ENCODE assay signal across 8 mouse cellular contexts in the genomic region with DNA sequence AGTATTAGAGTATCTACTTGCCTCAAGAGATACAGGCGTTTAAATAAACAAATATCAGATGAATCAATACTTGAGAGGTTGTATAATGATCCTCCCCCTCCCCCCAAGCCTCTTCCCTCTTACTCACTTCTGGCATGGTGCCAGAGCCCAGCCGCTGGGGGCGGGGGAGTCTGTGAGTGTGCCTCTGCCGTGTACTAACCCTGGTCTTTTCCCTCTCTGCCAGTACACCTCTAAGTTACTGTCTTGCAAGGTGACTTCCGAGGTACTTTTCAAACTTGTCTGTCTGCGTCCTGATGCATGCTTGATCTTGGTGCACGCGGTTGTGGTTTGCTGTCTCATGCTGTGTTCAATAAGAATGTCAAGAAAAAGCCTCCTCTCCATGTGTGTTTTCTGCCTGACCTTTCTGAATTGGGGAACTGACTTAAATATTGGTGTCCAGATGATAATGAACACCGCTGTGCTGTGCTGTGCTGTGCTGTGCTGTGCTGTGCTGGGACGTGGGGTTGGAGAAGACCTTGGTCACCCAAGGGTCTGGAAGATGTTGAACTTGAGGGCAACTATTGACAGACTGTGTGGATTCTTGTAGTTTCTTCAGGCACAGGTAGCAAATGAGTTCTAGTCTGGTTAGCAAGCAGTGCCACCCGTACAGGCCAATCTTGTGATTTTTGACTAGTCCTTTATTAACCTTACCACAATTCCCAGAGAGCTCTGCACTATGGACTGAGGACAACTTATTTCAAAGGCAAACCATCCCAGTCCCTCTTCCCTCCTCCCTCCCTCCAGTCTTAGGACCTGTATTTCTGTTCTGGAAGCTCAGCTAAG. TPM values are rescaled to one million over a fixed set of nuclear protein-coding genes. Genes with fewer than 3 reads are reported as not detected.
DNase-seq lines count a peak whose midpoint lies in the region; ATAC-seq and TF ChIP-seq lines count a peak whose summit lies in the region.
"Had no signal": no experiment of that assay in that cellular context is flagged by ENCODE, and none has a peak within 500 bp of the region (broad histone marks: within the 10 kb centered on the region; RNA-seq: fewer than 3 reads in every experiment).

No protein-coding gene starts in this region.

- no peak for TF ChIP-seq CTCF in hindbrain, postnatal 0 days (IDR thresholded peaks at IDR 0.05; ENCODE audit: low read depth)

- peak; percentile 37 for DNase-seq in ovary, postnatal 36 days (ENCODE audit: low spot score)
- no peak for DNase-seq in ovary, adult 18-20 months (ENCODE audit: low spot score)
- peak; percentile 60 for DNase-seq in hindbrain, postnatal 0 days (ENCODE audit: low spot score)
- peak; percentile 33 for DNase-seq in splenic B cell, adult 2 months (ENCODE audit: low read depth, low spot score)
- no peak for DNase-seq in right cerebral cortex, postnatal 25 days

- no peaks in the 10 kb centered on the region for H3K27me3 ChIP-seq in forebrain, embryonic 12.5 days
- no peaks in the 10 kb centered on the region for H3K27me3 ChIP-seq in hindbrain, postnatal 0 days (ENCODE audit: insufficient read depth, low read length)
- no peaks in the 10 kb centered on the region for H3K27me3 ChIP-seq in splenic B cell, adult 2 months (ENCODE audit: control insufficient read depth, insufficient read depth, low read length, poor library complexity, severe bottlenecking)

- no peak overlapping the region for H3K4me2 ChIP-seq in forebrain, embryonic 12.5 days
- no peak overlapping the region for H3K4me2 ChIP-seq in hindbrain, postnatal 0 days (ENCODE audit: low read depth, low read length)

- 65% methylated on average over 11 of the region's 11 CpGs for WGBS in forebrain, embryonic 12.5 days
- 53% methylated on average over 11 of the region's 11 CpGs for WGBS in hindbrain, postnatal 0 days

- no peaks in the 10 kb centered on the region for H3K9me3 ChIP-seq in forebrain, embryonic 12.5 days
- H3K9me3 ChIP-seq in hindbrain, postnatal 0 days (ENCODE audit: low read length): no peaks in the 10 kb centered on the region

- peaks cover 13% of the 10 kb centered on the region for H3K4me1 ChIP-seq in forebrain, embryonic 12.5 days
- no peaks in the 10 kb centered on the region for H3K4me1 ChIP-seq in hindbrain, postnatal 0 days (ENCODE audit: insufficient read depth, low read length)

- H3K36me3 ChIP-seq in forebrain, embryonic 12.5 days (replicated peaks): no peaks in the 10 kb centered on the region
- no peaks in the 10 kb centered on the region for H3K36me3 ChIP-seq in hindbrain, postnatal 0 days (ENCODE audit: insufficient read depth, low read length)
- no peaks in the 10 kb centered on the region for H3K36me3 ChIP-seq in splenic B cell, adult 2 months (ENCODE audit: control insufficient read depth, insufficient read depth, low read length, poor library complexity, severe bottlenecking)

- H3K27ac ChIP-seq in forebrain, embryonic 12.5 days: no peak overlapping the region
- no peak overlapping the region for H3K27ac ChIP-seq in hindbrain, postnatal 0 days
- H3K27ac ChIP-seq: kidney, postnatal 0 days had no signal

- peak; percentile 69; the same call in 1 of the 2 replicates for ATAC-seq in forebrain, embryonic 12.5 days (ENCODE audit: low FRiP score)
- peak; percentile 38; the same call in 1 of the 2 replicates for ATAC-seq in hindbrain, postnatal 0 days
- no peak for ATAC-seq in activated CD4-positive, CD25-positive, alpha-beta regulatory T cell, adult 4 months

- no peak overlapping the region for H3K4me3 ChIP-seq in forebrain, embryonic 12.5 days (replicated peaks)
- H3K4me3 ChIP-seq in hindbrain, postnatal 0 days (ENCODE audit: low read length): no peak overlapping the region

- no peak overlapping the region for H3K9ac ChIP-seq in forebrain, embryonic 12.5 days
- no peak overlapping the region for H3K9ac ChIP-seq in hindbrain, postnatal 0 days (replicated peaks; ENCODE audit: low read length)

RNA-seq across cellular contexts. Expression of a gene that starts 29.8 kb away (rescaled TPM):
- not detected in 2 replicates for polyA plus RNA-seq in forebrain, embryonic 12.5 days (2016; fragmentation: Nextera tagmentation; extraction: Ambion mirVana)
- total RNA-seq in hindbrain, postnatal 0 days (2014; rRNA removed): 0.50 and 0.52 TPM in 2 replicates
- 0.49 and 0.54 TPM in 2 replicates for polyA plus RNA-seq in hindbrain, postnatal 0 days (2015; fragmentation: Nextera tagmentation; extraction: Ambion mirVana)
- 10 to 100 TPM; 14.3 to 17.3 TPM for polyA plus RNA-seq in activated CD4-positive, CD25-positive, alpha-beta regulatory T cell, adult 4 months (2017; shearing (Covaris generic))

Comparison
In these comparisons a context has a peak if more than half of its experiments do, and no peak if none do; other contexts are left out.
1. DNase-seq: peak in ovary, postnatal 36 days (single experiment), hindbrain, postnatal 0 days (single experiment) and splenic B cell, adult 2 months (single experiment); none in ovary, adult 18-20 months (single experiment) and right cerebral cortex, postnatal 25 days (single experiment).